Mouse (Mus musculus): ENCODE measurements around the gene Prph2. TPM values are rescaled to one million over a fixed set of nuclear protein-coding genes. Genes with fewer than 3 reads are reported as not detected.

The Prph2 gene
- polyA plus RNA-seq, 1 experiment from 2014 or later = 0.05 TPM

GRCm38 (mm10) chr17:46897221-46897950 is 12.9 kb upstream of the Prph2 start:
- Histone ChIP-seq H3K4me2 (no peak overlapping the region), H3K27me3 (no peaks in the 10 kb centered on the region), H3K9me3 (no peaks in the 10 kb centered on the region), H3K36me3 (no peaks in the 10 kb centered on the region), H3K4me1 (replicated peaks) (peaks cover 15% of the 10 kb centered on the region), H3K4me3 (no peak overlapping the region), H3K27ac (replicated peaks) (no peak overlapping the region), H3K9ac (no peak overlapping the region)
- WGBS = 51% methylated on average over 13 of the region's 13 CpGs
- ATAC-seq (ENCODE audit: low FRiP score, low read depth) = no peak

- no peaks in the 10 kb centered on the region for H3K36me3 ChIP-seq
- 50% methylated on average over 2 of the region's 2 CpGs for WGBS
- H3K9ac ChIP-seq = no peak overlapping the region
- H3K27me3 ChIP-seq = no peaks in the 10 kb centered on the region
- no peaks in the 10 kb centered on the region for H3K4me1 ChIP-seq (replicated peaks)
- no peaks in the 10 kb centered on the region for H3K9me3 ChIP-seq
- no peak overlapping the region for H3K4me3 ChIP-seq
- H3K27ac ChIP-seq (replicated peaks) = no peak overlapping the region
- H3K4me2 ChIP-seq = no peak overlapping the region
- ATAC-seq (ENCODE audit: low FRiP score, low read depth) = no peak
These were observed 9.3 kb upstream of the Prph2 start for GRCm38 (mm10) chr17:46900941-46901340.

- Histone ChIP-seq H3K27ac (replicated peaks) (no peak overlapping the region), H3K9ac (no peak overlapping the region), H3K4me2 (no peak overlapping the region), H3K9me3 (no peaks in the 10 kb centered on the region), H3K27me3 (no peaks in the 10 kb centered on the region), H3K36me3 (no peaks in the 10 kb centered on the region), H3K4me3 (no peak overlapping the region), H3K4me1 (replicated peaks) (no peaks in the 10 kb centered on the region)
- WGBS = 24% methylated on average over 19 of the region's 19 CpGs
- ATAC-seq (ENCODE audit: low FRiP score, low read depth) = peak; percentile 79; the same call in 1 of the 2 replicates
These were observed 6.3 kb upstream of the Prph2 start for GRCm38 (mm10) chr17:46903876-46904490.

GRCm38 (mm10) chr17:46912331-46912730 is 2.1 kb downstream of the Prph2 start:
- Histone ChIP-seq H3K9me3 (no peaks in the 10 kb centered on the region), H3K36me3 (no peaks in the 10 kb centered on the region), H3K4me2 (no peak overlapping the region), H3K27me3 (no peaks in the 10 kb centered on the region), H3K4me3 (no peak overlapping the region), H3K9ac (no peak overlapping the region), H3K27ac (replicated peaks) (no peak overlapping the region), H3K4me1 (replicated peaks) (no peaks in the 10 kb centered on the region)
- ATAC-seq (ENCODE audit: low FRiP score, low read depth) = no peak
- 53% methylated on average over 6 of the region's 6 CpGs for WGBS

GRCm38 (mm10) chr17:46915129-46915528 is 4.9 kb downstream of the Prph2 start:
- Histone ChIP-seq H3K4me2 (no peak overlapping the region), H3K9ac (no peak overlapping the region), H3K4me3 (no peak overlapping the region), H3K4me1 (replicated peaks) (no peaks in the 10 kb centered on the region), H3K9me3 (no peaks in the 10 kb centered on the region), H3K27ac (replicated peaks) (no peak overlapping the region), H3K36me3 (no peaks in the 10 kb centered on the region), H3K27me3 (no peaks in the 10 kb centered on the region)
- ATAC-seq (ENCODE audit: low FRiP score, low read depth) = no peak
- 80% methylated on average over 3 of the region's 3 CpGs for whole genome bisulfite sequencing

- Histone ChIP-seq H3K4me3 (no peak overlapping the region), H3K9me3 (no peaks in the 10 kb centered on the region), H3K27ac (replicated peaks) (no peak overlapping the region), H3K4me2 (no peak overlapping the region), H3K36me3 (no peaks in the 10 kb centered on the region), H3K27me3 (no peaks in the 10 kb centered on the region), H3K9ac (no peak overlapping the region), H3K4me1 (replicated peaks) (no peaks in the 10 kb centered on the region)
- 50% methylated on average over 4 of the region's 4 CpGs for WGBS
- peak; percentile 61; the same call in 1 of the 2 replicates for ATAC-seq (ENCODE audit: low FRiP score, low read depth)
These were observed 8.7 kb downstream of the Prph2 start for GRCm38 (mm10) chr17:46918951-46919350.

- Histone ChIP-seq H3K4me2 (no peak overlapping the region), H3K27me3 (no peaks in the 10 kb centered on the region), H3K9ac (no peak overlapping the region), H3K9me3 (no peaks in the 10 kb centered on the region), H3K4me1 (replicated peaks) (no peaks in the 10 kb centered on the region), H3K27ac (replicated peaks) (no peak overlapping the region), H3K36me3 (no peaks in the 10 kb centered on the region), H3K4me3 (no peak overlapping the region)
- 72% methylated on average over 6 of the region's 6 CpGs for WGBS
- ATAC-seq (ENCODE audit: low FRiP score, low read depth) = no peak
These were observed 10.6 kb downstream of the Prph2 start for GRCm38 (mm10) chr17:46920855-46921254.

- Histone ChIP-seq H3K9ac (no peak overlapping the region), H3K27me3 (no peaks in the 10 kb centered on the region), H3K4me2 (no peak overlapping the region), H3K36me3 (peaks cover 21% of the 10 kb centered on the region), H3K4me3 (no peak overlapping the region), H3K9me3 (no peaks in the 10 kb centered on the region), H3K4me1 (replicated peaks) (no peaks in the 10 kb centered on the region), H3K27ac (replicated peaks) (no peak overlapping the region)
- no peak for ATAC-seq (ENCODE audit: low FRiP score, low read depth)
- WGBS = 62% methylated on average over 6 of the region's 6 CpGs
These were observed 15.9 kb downstream of the Prph2 start for GRCm38 (mm10) chr17:46926192-46926591.

GRCm38 (mm10) chr17:46926941-46927340 is 16.7 kb downstream of the Prph2 start:
- no peak overlapping the region for H3K9ac ChIP-seq
- H3K27me3 ChIP-seq = no peaks in the 10 kb centered on the region
- WGBS = 68% methylated on average over 3 of the region's 3 CpGs

GRCm38 (mm10) chr17:46927781-46928180 is 17.5 kb downstream of the Prph2 start:
- no peaks in the 10 kb centered on the region for H3K4me1 ChIP-seq (replicated peaks)
- peaks cover 37% of the 10 kb centered on the region for H3K36me3 ChIP-seq
- ATAC-seq (ENCODE audit: low FRiP score, low read depth) = no peak
- H3K4me3 ChIP-seq = no peak overlapping the region
- no peaks in the 10 kb centered on the region for H3K9me3 ChIP-seq
- no peak overlapping the region for H3K9ac ChIP-seq
- H3K4me2 ChIP-seq = no peak overlapping the region
- WGBS = 95% methylated on average over 5 of the region's 5 CpGs
- no peaks in the 10 kb centered on the region for H3K27me3 ChIP-seq
- no peak overlapping the region for H3K27ac ChIP-seq (replicated peaks)

More at GRCm38 (mm10) chr17:46926941-46927340, 16.7 kb downstream of the Prph2 start:
- no peak overlapping the region for H3K27ac ChIP-seq (replicated peaks)
- no peak overlapping the region for H3K4me3 ChIP-seq
- no peak overlapping the region for H3K4me2 ChIP-seq
- H3K9me3 ChIP-seq = no peaks in the 10 kb centered on the region
- peaks cover 28% of the 10 kb centered on the region for H3K36me3 ChIP-seq
- no peak for ATAC-seq (ENCODE audit: low FRiP score, low read depth)
- no peaks in the 10 kb centered on the region for H3K4me1 ChIP-seq (replicated peaks)

- Histone ChIP-seq H3K9ac (no peak overlapping the region), H3K9me3 (no peaks in the 10 kb centered on the region), H3K27me3 (no peaks in the 10 kb centered on the region), H3K4me2 (no peak overlapping the region), H3K27ac (replicated peaks) (no peak overlapping the region), H3K4me3 (no peak overlapping the region), H3K36me3 (peaks cover 52% of the 10 kb centered on the region), H3K4me1 (replicated peaks) (no peaks in the 10 kb centered on the region)
- 94% methylated on average over 12 of the region's 12 CpGs for WGBS
- ATAC-seq (ENCODE audit: low FRiP score, low read depth) = no peak
These were observed 19.0 kb downstream of the Prph2 start for GRCm38 (mm10) chr17:46929277-46929676.

GRCm38 (mm10) chr17:46929897-46930296 is 19.6 kb downstream of the Prph2 start:
- ATAC-seq (ENCODE audit: low FRiP score, low read depth) = no peak
- no peak overlapping the region for H3K4me2 ChIP-seq
- 94% methylated on average over 7 of the region's 7 CpGs for WGBS
- no peak overlapping the region for H3K4me3 ChIP-seq
- peaks cover 58% of the 10 kb centered on the region for H3K36me3 ChIP-seq
- H3K27ac ChIP-seq (replicated peaks) = no peak overlapping the region
- H3K4me1 ChIP-seq (replicated peaks) = no peaks in the 10 kb centered on the region
- H3K27me3 ChIP-seq = no peaks in the 10 kb centered on the region
- H3K9me3 ChIP-seq = no peaks in the 10 kb centered on the region
- H3K9ac ChIP-seq = no peak overlapping the region

All from hindbrain, embryonic 15.5 days (tissue).